Mouse (Mus musculus) left cerebral cortex, postnatal 10 days (tissue): ENCODE results near the gene Mical3. TPM values are rescaled to one million over a fixed set of nuclear protein-coding genes. Genes with fewer than 3 reads are reported as not detected.
"Not testable (repeated sequence)": the region's sequence is repeated elsewhere in the genome, so short reads cannot be mapped to it uniquely, and the experiment has no call there.

ENCODE experiments used
- DNase-seq, 2 experiments: peaks; one replicate each; pipeline ENCODE4 v3.0.0; 2021 to 2022; ENCODE audit warnings: low spot score in 2 of 2, mixed read lengths in 1 of 2; ENCODE audit errors: extremely low spot score in 1 of 2
- intact Hi-C: fragments of 180-260 bp; cut with DNase I; formaldehyde crosslinking; loops from one replicate; pipeline ENCODE4 v1.15.1; 2025
- total RNA-seq, 2 experiments: library from RNA; stranded (reverse); gene quantifications; 2 replicates each; pipeline ENCODE4 v1.2.3; 2021

Mical3 gene
- total RNA-seq, 2 experiments from 2014 or later = 110 to 111 TPM

DNA sequence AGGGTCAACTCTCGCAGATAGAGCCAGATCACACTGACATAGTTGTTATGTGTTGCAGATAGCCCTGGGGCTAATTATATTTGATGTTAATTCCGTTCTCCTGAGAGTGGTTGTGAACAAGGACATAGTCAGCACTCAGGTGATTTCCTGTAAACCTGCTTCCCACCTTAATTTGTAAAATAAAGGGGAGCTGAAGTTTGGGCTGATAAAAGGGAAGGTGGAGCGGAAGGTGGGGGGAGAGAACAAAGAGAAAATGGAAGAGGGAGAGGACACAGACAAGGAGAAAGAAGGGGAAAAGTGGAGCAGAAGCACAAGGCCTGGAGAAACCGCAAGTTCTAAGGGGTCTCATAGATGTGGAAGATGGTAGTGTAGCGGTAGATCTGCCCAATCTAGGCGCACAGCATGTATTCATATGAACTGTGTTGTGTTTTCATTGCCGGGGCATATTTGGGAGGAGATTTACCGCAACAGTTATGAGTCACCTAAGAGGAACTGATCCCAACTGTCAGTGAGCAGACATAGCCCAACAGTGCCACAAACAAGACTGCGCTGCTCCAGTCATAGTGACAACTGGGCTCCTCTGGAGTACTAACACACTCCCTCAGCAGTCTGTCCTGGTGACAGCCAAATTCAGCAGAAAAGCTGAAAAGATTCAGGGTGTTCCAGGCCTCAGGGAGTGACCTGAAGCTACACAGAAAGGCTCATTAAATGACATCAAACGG is 222.8 kb downstream of the Mical3 start:
- intact Hi-C loops, DNase-seq: not testable (repeated sequence)

DNA sequence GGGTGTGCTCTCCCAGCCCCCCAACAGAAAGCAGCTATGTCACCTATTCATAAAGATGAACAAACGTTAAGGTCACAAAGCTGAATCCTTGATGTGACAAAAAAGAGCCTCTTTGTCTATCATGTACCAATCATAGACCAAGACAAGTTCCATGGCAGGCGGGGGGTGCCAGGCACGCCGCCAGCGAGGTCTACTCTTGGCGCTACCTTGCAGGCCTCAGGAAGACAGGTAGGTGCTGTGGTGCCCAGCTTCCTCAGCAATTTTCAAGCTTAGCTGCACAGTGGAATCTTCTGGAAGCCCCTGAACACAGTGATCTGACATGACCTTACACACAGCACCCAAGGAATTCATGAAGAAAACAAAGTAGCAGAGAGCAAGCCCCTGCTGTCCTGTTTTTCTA is 224.3 kb downstream of the Mical3 start:
- intact Hi-C loops = no loop called here
- no peak for DNase-seq

DNA sequence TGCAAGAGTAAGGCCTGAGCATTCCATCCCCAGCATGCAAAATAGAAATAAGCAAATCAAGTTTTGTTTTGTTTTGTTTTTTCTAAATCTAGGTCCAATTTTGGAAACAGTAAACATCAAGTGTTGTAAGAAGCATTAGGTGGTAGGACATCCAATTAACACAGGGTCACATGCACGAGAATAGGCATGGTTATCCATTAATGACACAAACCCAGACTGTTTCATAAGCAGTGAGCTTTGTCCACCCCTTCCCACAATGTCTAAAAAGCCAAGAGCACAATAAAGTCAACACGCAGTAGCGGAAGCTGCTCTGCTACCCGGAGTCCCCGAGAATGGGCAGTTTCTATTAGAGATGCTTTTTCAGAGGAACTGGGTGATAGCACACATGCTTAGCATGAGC is 225.7 kb downstream of the Mical3 start:
- DNase-seq = no peak
- intact Hi-C loops = no loop called here

DNA sequence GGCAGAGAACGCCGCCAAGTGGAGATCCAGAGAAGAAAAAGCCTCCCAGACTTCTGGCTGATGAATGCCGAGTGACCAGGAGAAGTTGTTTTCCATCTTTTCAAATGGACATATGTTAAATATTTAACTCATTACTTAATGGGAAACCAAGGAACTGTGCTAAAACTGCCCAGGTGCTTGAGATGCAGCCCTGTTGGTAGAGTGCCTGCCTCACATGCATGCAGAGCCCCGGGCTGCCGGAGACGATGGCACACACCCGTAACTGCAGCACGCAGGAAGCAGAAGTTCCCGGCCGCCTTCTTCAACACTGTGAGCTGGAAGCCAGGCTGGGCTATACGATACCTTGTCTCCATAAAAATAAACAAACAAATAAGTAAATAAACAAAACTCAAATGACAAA is 226.8 kb downstream of the Mical3 start:
- intact Hi-C loops = no loop called here
- DNase-seq = no peak

DNA sequence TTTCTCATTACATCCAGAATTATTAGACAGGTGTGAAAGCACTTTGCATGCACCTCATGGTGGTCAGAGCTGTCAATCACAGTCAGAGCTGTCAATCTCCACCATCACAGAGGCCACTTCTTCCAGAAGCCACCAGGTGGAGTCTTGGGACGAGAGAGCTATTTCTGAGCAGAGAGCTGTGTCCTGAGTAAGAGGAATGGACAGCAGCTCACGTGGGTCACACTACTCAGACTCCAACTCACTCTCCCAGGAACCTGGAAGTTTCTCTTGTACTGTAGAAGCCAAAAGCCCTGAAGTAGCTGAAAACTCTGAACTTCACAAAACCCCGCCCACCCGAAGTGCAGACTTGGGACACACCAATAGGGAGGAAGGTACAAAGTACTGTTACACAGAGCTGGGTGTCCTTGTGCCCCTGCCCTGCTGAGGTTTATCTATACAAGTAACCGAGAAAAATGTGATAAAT is 227.3 kb downstream of the Mical3 start:
- intact Hi-C loops = no loop called here
- DNase-seq = peak in 1 of 2 experiments; percentile 30

DNA sequence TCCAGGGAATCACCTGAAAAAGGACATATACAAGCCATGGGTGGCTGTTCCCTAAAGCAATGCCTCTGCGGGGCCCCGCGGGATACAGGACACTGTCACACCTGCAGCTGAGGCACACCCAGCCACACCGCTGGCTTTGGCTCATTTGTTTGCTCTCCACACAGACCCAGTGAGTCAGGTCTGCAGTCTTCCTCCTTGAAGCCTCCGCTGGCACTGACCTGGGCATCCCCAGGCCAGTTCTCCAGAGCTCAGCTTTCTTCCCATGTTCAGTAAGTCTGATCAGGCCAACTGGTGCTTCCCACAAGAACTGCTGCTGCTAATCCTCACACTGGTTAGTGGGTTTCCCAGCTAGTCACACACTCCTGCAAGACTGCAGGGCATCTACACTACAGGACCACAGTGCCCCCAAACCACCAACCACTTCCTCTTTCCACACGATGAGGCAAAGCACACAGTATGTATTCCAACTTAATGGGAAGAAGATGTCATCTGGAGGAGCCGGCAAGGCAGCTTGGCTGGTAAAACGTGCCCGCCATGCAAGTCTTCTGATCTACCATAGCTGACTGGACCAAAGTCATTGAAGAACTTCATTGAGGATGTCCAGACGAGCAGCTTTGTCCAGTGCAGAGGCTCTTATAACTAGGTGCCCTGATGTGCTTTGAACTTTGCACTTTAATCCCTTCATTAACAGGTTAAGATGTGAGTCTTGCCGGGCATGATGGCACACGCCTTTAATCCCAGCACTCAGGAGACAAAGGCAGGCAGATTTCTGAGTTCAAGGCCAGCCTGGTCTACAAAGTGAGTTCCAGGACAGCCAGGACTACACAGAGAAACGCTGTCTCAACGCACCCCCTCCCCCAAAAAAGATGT is 228.8 kb downstream of the Mical3 start:
- DNase-seq = no peak
- intact Hi-C loops = no loop called here

DNA sequence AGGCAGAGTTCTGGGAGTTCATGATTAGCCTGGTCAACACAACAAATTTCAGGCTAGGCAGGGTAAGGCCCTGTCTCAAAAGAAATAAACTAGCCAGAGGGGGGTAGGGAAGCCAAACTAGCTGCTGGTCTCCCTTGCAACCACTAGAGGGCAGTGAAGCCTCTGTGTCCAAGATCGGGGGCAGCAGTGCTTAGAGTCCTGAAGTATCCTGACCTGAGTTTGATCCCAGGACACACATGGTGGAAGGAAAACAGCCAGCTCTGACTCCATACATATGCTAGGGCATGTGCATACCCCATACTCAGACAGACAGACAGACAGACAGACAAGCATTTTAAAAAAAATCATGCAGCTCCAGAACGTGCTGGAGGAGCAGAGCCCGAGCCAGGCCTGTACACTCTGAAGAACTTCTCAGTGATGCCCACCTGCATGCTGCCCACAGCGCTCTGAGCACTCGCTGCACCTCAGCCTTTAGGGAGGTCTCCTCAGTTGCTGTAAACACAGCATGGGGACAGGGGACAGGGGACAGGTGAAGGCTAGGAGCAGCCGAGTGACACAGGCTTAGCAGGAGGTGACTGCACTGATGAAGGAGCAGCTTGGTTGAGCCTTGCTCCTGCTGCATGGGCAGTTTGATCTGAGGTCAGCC is 232.5 kb downstream of the Mical3 start:
- peak in 1 of 2 experiments; percentile 33 for DNase-seq

DNA sequence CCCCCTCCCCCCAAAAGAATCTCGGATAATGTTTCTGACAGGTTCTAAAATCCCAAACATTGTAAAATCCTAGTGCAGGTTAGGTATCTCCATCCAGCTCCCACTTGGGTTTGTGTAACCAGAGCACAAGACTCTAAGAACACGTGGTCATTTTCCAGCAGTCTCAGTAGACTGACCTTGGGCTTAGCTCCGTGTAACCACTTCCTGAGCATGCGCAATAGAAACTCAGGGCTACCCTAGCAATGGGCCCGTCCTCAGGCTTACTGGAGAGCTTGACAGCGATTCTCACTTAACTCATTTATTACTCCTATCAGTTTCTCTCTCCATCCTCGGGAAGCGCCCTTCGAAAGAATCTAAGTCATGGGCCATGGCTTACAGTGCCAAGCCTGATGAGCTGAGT is 236.3 kb downstream of the Mical3 start:
- intact Hi-C loops = no loop called here
- no peak for DNase-seq

More for the DNA sequence above, 232.5 kb downstream of the Mical3 start:
- intact Hi-C loops = loop anchor here (5.0 kb wide), 1 partner anchor 279 kb away; no protein-coding TSS in a partner anchor

DNA sequence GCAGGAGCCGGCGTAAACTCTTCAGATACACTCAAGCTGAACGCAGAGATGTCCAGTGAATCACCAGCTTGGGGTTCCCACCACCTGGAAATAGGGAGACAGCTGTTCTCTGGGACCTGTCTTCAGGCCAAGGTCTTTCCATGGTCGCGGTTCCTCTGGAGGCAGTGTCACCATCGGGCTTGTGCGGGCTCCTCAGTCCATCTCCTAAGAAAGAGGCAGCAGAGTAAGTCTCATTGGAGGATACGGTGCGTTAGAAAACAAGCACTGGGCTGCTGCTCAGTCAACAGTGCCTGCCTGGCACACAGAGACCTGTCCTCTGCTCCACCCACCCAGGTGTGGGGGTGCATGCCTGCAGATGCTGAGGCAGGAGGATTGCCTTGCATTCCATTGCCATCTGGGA is 236.7 kb downstream of the Mical3 start:
- intact Hi-C loops = no loop called here
- DNase-seq = no peak

DNA sequence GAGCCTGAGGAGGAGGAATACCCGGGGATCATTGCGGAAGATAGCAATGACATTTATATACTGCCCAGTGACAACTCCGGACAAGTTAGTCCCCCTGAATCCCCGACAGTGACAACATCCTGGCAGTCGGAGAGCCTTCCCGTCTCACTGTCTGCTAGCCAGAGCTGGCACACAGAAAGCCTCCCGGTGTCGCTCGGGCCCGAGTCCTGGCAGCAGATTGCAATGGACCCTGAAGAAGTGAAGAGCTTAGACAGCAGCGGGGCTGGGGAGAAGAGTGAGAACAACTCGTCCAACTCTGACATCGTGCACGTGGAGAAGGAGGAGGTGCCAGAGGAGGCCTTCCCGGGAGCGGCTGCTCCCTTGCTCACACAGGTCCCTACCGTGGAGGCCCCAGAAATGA is 244.1 kb downstream of the Mical3 start:
- intact Hi-C loops = no loop called here

DNA sequence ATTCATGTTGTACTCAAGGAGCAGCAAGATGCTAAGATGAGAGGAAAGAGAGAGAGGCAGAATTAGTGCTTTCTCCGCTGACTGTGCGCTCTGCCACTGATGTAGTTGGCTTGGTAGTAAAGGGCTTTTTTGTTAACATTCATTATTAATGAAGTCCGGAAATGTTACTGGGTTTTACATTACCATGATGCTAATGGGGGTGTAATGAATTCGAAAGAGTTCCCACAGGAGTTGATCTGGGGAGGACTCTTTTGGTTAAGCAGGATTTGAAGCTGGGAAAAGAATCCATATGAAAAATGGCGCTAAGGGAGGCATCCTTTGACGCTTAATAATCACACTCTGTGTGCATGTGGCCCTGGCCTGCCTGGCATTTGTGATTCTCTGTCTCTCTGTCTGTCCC is 246.4 kb downstream of the Mical3 start:
- DNase-seq = no peak
- intact Hi-C loops = no loop called here

More for the DNA sequence above, 244.1 kb downstream of the Mical3 start:
- no peak for DNase-seq

Other genes with a start within 250 kb of the Mical3 start
- gene Bid, start 214.1 kb downstream of the Mical3 start, total RNA-seq = 10 to 100 TPM; 14.9 to 15.1 TPM
- 10 to 100 TPM; 13.9 to 15.1 TPM for gene Pex26, start 52.7 kb upstream of the Mical3 start, total RNA-seq
- gene Tuba8, start 79.7 kb upstream of the Mical3 start, total RNA-seq = 1 to 10 TPM; 2.8 TPM
- gene Usp18, start 114.9 kb upstream of the Mical3 start, total RNA-seq = under 1 TPM in 1 of 2 experiments, not detected in 1; 0.19 TPM
- 10 to 100 TPM; 14.5 to 17.8 TPM for gene Slc6a13, start 169.2 kb upstream of the Mical3 start, total RNA-seq
- gene Slc6a12, start 212.1 kb upstream of the Mical3 start, total RNA-seq = 1 to 10 TPM; 1.5 to 1.7 TPM